Mouse (Mus musculus) small intestine, adult 2 months (tissue): Measurements from ENCODE around the gene Ssmem1.

Experiments used
- CTCF ChIP-seq: fragments of 200-500 bp; IDR thresholded peaks from 2 replicates; pipeline ENCODE4 v1.5.1; 2012; ENCODE audit warnings: low read depth, mild to moderate bottlenecking, control low read depth, inconsistent platforms, low read length, moderate library complexity, mixed read lengths; ENCODE audit not compliant: insufficient replicate concordance, insufficient read length; ENCODE audit errors: extremely low read depth
- POLR2A ChIP-seq: fragments of 200-500 bp; IDR thresholded peaks from 2 replicates; pipeline ENCODE4 v1.6.1; 2012; ENCODE audit warnings: low read depth, mild to moderate bottlenecking, control low read depth, inconsistent platforms, low read length, moderate library complexity

DNA sequence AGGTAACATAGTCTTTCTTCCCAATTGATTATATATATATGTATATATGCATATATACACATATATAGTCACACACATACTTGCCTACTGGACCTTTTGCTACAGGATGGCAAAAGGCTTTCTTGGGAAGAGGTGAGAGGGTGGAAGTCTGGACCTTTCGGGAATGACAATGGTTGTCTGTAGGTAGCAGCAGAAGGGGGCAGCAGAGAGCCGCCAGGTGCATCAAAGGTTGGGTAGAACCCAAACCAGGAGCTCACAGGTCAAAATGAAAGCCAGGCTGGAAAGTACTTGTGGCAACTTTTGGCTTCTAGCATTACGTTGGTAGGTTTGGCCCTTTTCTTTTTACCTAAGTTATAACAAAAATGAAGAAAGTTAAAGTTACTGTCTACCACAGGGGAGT, 25.7 kb downstream of the Ssmem1 start:
- peak; percentile 85; the same call in 1 of the 2 replicates for TF ChIP-seq CTCF
- TF ChIP-seq POLR2A: no peak
